Mouse (Mus musculus) kidney, embryonic 14.5 days (tissue): ENCODE results near the gene Bicd2. TPM values are rescaled to one million over a fixed set of nuclear protein-coding genes. Genes with fewer than 3 reads are reported as not detected.

Experiments
- ATAC-seq: fragments of 200-750 bp; cut with Nextera tagmentation; 2 replicates; pipeline ENCODE4 v1.8.0; 2017; ENCODE audit warnings: moderate number of reproducible peaks, mild to moderate bottlenecking, moderate TSS enrichment, moderate library complexity; ENCODE audit not compliant: low FRiP score, low TSS enrichment
- H3K27ac ChIP-seq: fragments of 300-500 bp; sonication (generic); 2 replicates; pipeline ENCODE4 v1.5.1; 2014; ENCODE audit warnings: low read depth, mild to moderate bottlenecking, low read length, moderate library complexity, mixed read lengths
- H3K27me3 ChIP-seq: fragments of 300-500 bp; sonication (generic); 2 replicates; pipeline ENCODE4 v1.6.1; 2014; ENCODE audit warnings: mild to moderate bottlenecking, low read length; ENCODE audit not compliant: control insufficient read depth, insufficient read depth
- H3K36me3 ChIP-seq: fragments of 300-500 bp; sonication (generic); 2 replicates; pipeline ENCODE4 v1.6.1; 2014; ENCODE audit warnings: low read length, mixed read lengths; ENCODE audit not compliant: control insufficient read depth, insufficient read depth
- H3K4me1 ChIP-seq: fragments of 300-500 bp; sonication (generic); 2 replicates; pipeline ENCODE4 v1.6.1; 2014; ENCODE audit warnings: low read length, mixed read lengths; ENCODE audit not compliant: control insufficient read depth, insufficient read depth
- H3K4me2 ChIP-seq: fragments of 300-500 bp; sonication (generic); replicated peaks from 2 replicates; pipeline ENCODE4 v1.6.1; 2014; ENCODE audit warnings: low read depth, mild to moderate bottlenecking, low read length
- H3K4me3 ChIP-seq: fragments of 300-500 bp; sonication (generic); 2 replicates; pipeline ENCODE4 v1.5.1; 2014; ENCODE audit warnings: mild to moderate bottlenecking, low read length
- H3K9ac ChIP-seq: fragments of 300-500 bp; sonication (generic); 2 replicates; pipeline ENCODE4 v1.6.1; 2014; ENCODE audit warnings: low read depth, mild to moderate bottlenecking, low read length, moderate library complexity
- H3K9me3 ChIP-seq: fragments of 300-500 bp; sonication (generic); 2 replicates; pipeline ENCODE4 v1.6.1; 2016; ENCODE audit warnings: low read length; ENCODE audit not compliant: control insufficient read depth
- WGBS: fragments of 180-500 bp; shearing (Covaris S2); extraction: QIAGEN DNeasy Blood & Tissue Kit; methylation state at CpG from one replicate; pipeline ENCODE4 v1.1.7; 2014; 5-methylcytosine and 5-hydroxymethylcytosine counted together
- polyA plus RNA-seq: library from polyadenylated mRNA; unstranded; fragments of >200 nt; fragmentation: Nextera tagmentation; extraction: Ambion mirVana; gene quantifications from 2 replicates; pipeline ENCODE4 v1.2.1, GENCODE M21; 2014

Bicd2 gene
- 17.1 and 26.1 TPM in 2 replicates for polyA plus RNA-seq

DNA sequence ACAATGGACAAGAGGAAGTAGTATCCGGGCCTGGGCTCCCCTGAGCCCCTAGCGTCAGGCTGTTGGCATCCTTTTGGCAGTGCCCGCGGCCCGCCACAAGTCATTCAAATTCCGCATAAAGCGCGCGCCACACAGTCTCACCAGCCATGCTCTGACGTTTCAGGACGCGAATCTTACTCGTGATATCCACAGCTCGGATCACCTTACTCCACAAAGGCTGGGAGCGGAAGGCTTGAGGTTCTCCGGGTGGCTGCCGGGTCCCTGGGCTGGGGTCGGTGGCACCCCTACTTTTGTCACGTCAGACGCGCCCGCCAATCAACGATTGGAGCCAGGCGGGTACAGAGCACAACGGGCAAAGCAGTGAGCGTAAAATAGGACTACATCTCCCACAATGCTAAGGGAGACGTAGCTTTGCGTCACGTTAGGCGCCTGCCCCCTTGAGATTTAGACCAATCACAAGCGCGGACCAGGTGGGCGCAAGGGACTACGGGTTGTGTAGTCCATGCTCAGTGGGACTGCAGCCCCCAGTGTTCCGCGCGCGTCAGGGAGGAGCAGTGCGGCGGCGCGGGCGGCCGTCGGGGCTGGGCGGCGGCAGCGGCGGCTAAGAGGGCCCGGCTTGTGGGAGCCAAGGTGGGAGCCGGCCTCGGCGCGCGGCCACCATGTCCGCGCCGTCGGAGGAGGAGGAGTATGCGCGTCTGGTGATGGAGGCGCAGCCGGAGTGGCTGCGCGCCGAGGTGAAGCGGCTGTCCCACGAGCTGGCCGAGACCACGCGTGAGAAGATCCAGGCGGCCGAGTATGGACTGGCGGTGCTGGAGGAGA is at the start of gene Bicd2:
Gene Bicd2 (plus strand): TSS at position 574 of the 819 bp plus-strand sequence.
- under 1% methylated on average over 72 of the region's 74 CpGs for WGBS
- no peak within 1 kb of the TSS; the same call in 1 of the 2 replicates for H3K27ac ChIP-seq
- no peaks in the 10 kb centered on the region for H3K36me3 ChIP-seq
- H3K9ac ChIP-seq, result peak within 1 kb of the TSS; percentile 78
- peak within 1 kb of the TSS; percentile 68 for H3K4me2 ChIP-seq
- peak within 1 kb of the TSS; percentile 64 for H3K4me3 ChIP-seq
- peaks cover 16% of the 10 kb centered on the region for H3K4me1 ChIP-seq
- no peaks in the 10 kb centered on the region for H3K27me3 ChIP-seq
- ATAC-seq, result peak; percentile 99
- no peaks in the 10 kb centered on the region for H3K9me3 ChIP-seq

- H3K4me1 ChIP-seq, result no peaks in the 10 kb centered on the region
- no peak overlapping the region for H3K27ac ChIP-seq
- no peak for ATAC-seq
- H3K9me3 ChIP-seq, result no peaks in the 10 kb centered on the region
- H3K36me3 ChIP-seq, result no peaks in the 10 kb centered on the region
- no peak overlapping the region for H3K4me3 ChIP-seq
- H3K9ac ChIP-seq, result no peak overlapping the region
- no peak overlapping the region for H3K4me2 ChIP-seq
- WGBS, result 90% methylated on average over 6 of the region's 6 CpGs
- H3K27me3 ChIP-seq, result no peaks in the 10 kb centered on the region
Measured at GRCm38 (mm10) chr13:49291949-49292348, 49.4 kb upstream of the Bicd2 start.

DNA sequence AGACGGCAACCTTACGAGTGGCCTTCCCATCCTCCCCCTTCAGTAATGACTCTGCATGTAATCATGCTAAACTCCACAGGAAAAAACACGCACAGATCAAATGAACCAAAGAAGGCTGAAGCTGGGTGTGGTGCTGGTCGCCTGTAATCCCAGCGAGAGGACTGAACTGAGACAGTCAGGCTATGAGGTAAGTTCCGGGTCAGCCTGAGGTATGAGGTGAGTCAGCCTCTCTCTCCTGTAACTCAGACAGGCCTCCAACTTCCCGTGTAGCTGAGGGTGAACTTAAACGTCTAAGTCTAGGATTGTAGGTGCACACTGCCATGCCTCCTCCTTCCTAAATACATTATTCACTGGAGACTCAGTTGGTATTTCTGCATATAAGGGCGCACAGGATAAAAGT is 47.3 kb upstream of the Bicd2 start:
- Histone ChIP-seq H3K36me3 (no peaks in the 10 kb centered on the region), H3K4me3 (no peak overlapping the region), H3K27ac (no peak overlapping the region), H3K9me3 (no peaks in the 10 kb centered on the region), H3K4me1 (0 out of 2 replicates have a peak, but pooled peaks cover 3% of the 10 kb centered on the region), H3K4me2 (no peak overlapping the region), H3K9ac (no peak overlapping the region), H3K27me3 (no peaks in the 10 kb centered on the region)
- 78% methylated on average over 9 of the region's 9 CpGs for WGBS
- ATAC-seq, result no peak

- H3K9ac ChIP-seq, result no peak overlapping the region
- 0 out of 2 replicates have a peak, but pooled peaks cover 3% of the 10 kb centered on the region for H3K4me1 ChIP-seq
- no peak overlapping the region for H3K4me2 ChIP-seq
- 84% methylated on average over 7 of the region's 7 CpGs for WGBS
- no peak overlapping the region for H3K4me3 ChIP-seq
- H3K27me3 ChIP-seq, result no peaks in the 10 kb centered on the region
- no peak for ATAC-seq
- no peak overlapping the region for H3K27ac ChIP-seq
- no peaks in the 10 kb centered on the region for H3K9me3 ChIP-seq
- H3K36me3 ChIP-seq, result no peaks in the 10 kb centered on the region
Measured at GRCm38 (mm10) chr13:49296270-49296669, 45.1 kb upstream of the Bicd2 start.

DNA sequence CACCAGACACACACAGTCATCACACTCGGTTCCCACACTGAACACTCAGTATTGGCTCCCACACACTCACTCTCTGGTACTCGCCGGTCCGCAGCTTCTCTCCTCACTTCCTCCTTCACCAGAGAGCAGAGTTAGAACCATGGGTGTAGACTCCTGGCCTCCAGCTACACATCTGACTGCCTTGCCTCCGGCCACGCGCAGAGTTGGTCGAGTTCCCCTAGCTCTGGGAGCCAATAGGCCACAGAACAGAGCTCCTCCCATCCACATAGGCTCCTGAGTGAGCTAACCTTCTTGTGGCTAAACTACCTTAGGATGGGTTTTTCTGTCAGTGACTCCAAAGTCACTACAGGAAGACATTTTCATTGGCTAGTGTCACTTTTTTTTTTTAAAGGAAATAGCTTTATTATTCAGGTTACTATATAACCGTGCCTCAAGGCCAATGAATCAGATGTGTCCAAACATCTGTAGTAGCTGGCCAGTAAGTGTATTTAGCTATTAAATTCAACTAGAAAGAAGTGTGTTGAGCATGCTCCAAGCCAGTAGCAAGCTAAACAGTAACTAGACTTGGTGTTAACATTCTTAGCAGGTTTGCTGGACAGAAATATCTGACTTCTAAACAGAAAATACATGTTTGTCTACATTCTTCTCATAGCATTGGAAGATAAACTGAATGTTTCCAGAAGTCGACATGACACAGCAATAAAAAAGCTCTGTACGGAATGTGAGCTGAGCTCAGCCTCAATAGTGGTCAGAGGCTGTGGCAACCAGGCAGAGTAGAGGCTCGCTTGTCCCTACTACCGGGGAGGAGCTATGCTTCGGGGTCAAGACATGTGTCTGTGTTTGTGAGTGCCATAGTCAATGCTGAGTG is 42.6 kb upstream of the Bicd2 start:
- no peak overlapping the region for H3K4me3 ChIP-seq
- H3K36me3 ChIP-seq, result no peaks in the 10 kb centered on the region
- no peak overlapping the region for H3K9ac ChIP-seq
- ATAC-seq, result no peak
- no peaks in the 10 kb centered on the region for H3K9me3 ChIP-seq
- H3K27me3 ChIP-seq, result no peaks in the 10 kb centered on the region
- 0 out of 2 replicates have a peak, but pooled peaks cover 3% of the 10 kb centered on the region for H3K4me1 ChIP-seq
- no peak overlapping the region for H3K4me2 ChIP-seq
- H3K27ac ChIP-seq, result peak overlapping the region; percentile 59; the same call in 1 of the 2 replicates
- 66% methylated on average over 14 of the region's 14 CpGs for WGBS

GRCm38 (mm10) chr13:49300771-49301170 is 40.6 kb upstream of the Bicd2 start:
- no peaks in the 10 kb centered on the region for H3K36me3 ChIP-seq
- H3K4me1 ChIP-seq, result 0 out of 2 replicates have a peak, but pooled peaks cover 3% of the 10 kb centered on the region
- no peak overlapping the region for H3K4me3 ChIP-seq
- H3K27ac ChIP-seq, result no peak overlapping the region
- H3K27me3 ChIP-seq, result no peaks in the 10 kb centered on the region
- ATAC-seq, result no peak
- H3K9me3 ChIP-seq, result no peaks in the 10 kb centered on the region
- H3K4me2 ChIP-seq, result no peak overlapping the region
- WGBS, result 76% methylated on average over 1 of the region's 1 CpGs
- H3K9ac ChIP-seq, result no peak overlapping the region

GRCm38 (mm10) chr13:49306771-49307310 is 34.5 kb upstream of the Bicd2 start:
- H3K9me3 ChIP-seq, result no peaks in the 10 kb centered on the region
- 69% methylated on average over 7 of the region's 7 CpGs for WGBS
- no peak overlapping the region for H3K4me2 ChIP-seq
- H3K27ac ChIP-seq, result no peak overlapping the region
- no peak for ATAC-seq
- H3K9ac ChIP-seq, result no peak overlapping the region
- 0 out of 2 replicates have a peak, but pooled peaks cover 3% of the 10 kb centered on the region for H3K4me1 ChIP-seq
- no peak overlapping the region for H3K4me3 ChIP-seq
- H3K27me3 ChIP-seq, result no peaks in the 10 kb centered on the region
- H3K36me3 ChIP-seq, result no peaks in the 10 kb centered on the region

GRCm38 (mm10) chr13:49307311-49307969 is 33.9 kb upstream of the Bicd2 start:
- no peak overlapping the region for H3K9ac ChIP-seq
- no peaks in the 10 kb centered on the region for H3K36me3 ChIP-seq
- peak; percentile 43; the same call in 1 of the 2 replicates for ATAC-seq
- no peaks in the 10 kb centered on the region for H3K27me3 ChIP-seq
- H3K4me3 ChIP-seq, result no peak overlapping the region
- H3K27ac ChIP-seq, result no peak overlapping the region
- H3K9me3 ChIP-seq, result no peaks in the 10 kb centered on the region
- WGBS, result 37% methylated on average over 10 of the region's 10 CpGs
- 0 out of 2 replicates have a peak, but pooled peaks cover 3% of the 10 kb centered on the region for H3K4me1 ChIP-seq
- H3K4me2 ChIP-seq, result 0 out of 2 replicates have a peak overlapping the region, but pooled peaks have one; percentile 1
